Mouse (Mus musculus): ENCODE measurements around the gene Scaf4.
A peak's percentile ranks its signal among the peaks of the same experiment; 100 is the strongest.
"Not testable (repeated sequence)": the region's sequence is repeated elsewhere in the genome, so short reads cannot be mapped to it uniquely, and the experiment has no call there.

Gene Scaf4

DNA sequence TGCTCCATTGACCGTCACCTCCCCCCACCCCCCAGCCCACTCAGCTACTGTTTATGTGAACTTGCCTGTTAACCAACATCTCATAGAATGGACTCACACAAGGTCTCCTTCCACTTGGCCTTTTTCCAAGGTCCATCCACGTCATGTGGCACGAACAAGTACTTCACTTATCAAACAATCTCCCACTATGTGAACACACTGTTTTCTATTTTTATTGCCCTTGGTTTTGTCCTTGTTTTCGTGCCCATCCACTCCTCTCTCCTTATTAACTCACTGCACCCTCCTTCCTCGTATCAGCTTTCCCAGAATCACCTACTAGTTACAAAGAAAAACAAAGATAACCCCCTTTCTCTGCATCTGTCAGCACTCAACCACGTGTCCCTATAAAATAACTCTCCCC, 49.7 kb downstream of the Scaf4 start:
- Histone ChIP-seq H3K36me3 (ENCODE audit: control insufficient read depth, insufficient read depth, low read length, poor library complexity, severe bottlenecking) (peaks cover 7% of the 10 kb centered on the region; the same call in 1 of the 2 replicates), H3K27me3 (ENCODE audit: control insufficient read depth, insufficient read depth, low read length, poor library complexity, severe bottlenecking) (no peaks in the 10 kb centered on the region)
- DNase-seq (ENCODE audit: low read depth, low spot score): no peak

GRCm38 (mm10) chr16:90233702-90234101, 50.6 kb downstream of the Scaf4 start:
- Histone ChIP-seq H3K36me3 (ENCODE audit: control insufficient read depth, insufficient read depth, low read length, poor library complexity, severe bottlenecking) (peaks cover 7% of the 10 kb centered on the region), H3K27me3 (ENCODE audit: control insufficient read depth, insufficient read depth, low read length, poor library complexity, severe bottlenecking) (no peaks in the 10 kb centered on the region)
- no peak for DNase-seq (ENCODE audit: low read depth, low spot score)

GRCm38 (mm10) chr16:90231302-90231701, 53.0 kb downstream of the Scaf4 start:
- Histone ChIP-seq H3K36me3 (ENCODE audit: control insufficient read depth, insufficient read depth, low read length, poor library complexity, severe bottlenecking) (peaks cover 10% of the 10 kb centered on the region), H3K27me3 (ENCODE audit: control insufficient read depth, insufficient read depth, low read length, poor library complexity, severe bottlenecking) (no peaks in the 10 kb centered on the region)
- DNase-seq (ENCODE audit: low read depth, low spot score): no peak

DNA sequence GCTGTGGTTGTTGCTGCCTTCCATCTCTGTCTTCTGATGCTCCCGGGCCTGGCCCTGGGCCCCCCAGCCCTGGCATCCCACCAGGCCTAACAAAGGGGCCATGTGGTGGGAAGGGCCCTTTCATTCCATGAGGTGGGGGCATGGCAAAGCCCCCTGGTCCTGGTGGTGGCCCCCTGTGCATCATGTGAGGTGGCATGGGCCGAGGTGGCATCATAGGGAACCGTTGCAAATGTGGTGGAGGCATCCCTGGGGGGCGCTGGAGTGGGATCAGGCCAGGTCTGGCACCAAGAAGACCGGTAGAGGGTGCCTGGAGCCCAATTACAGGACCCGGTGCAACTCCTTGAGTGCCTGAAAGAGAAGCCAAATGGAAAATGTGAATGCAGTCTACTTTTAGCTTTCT, 54.4 kb downstream of the Scaf4 start:
- H3K27me3 ChIP-seq (ENCODE audit: control insufficient read depth, insufficient read depth, low read length, poor library complexity, severe bottlenecking): no peaks in the 10 kb centered on the region
- peaks cover 11% of the 10 kb centered on the region for H3K36me3 ChIP-seq (ENCODE audit: control insufficient read depth, insufficient read depth, low read length, poor library complexity, severe bottlenecking)
- DNase-seq (ENCODE audit: low read depth, low spot score): no peak

- DNase-seq (ENCODE audit: low read depth, low spot score): peak; percentile 15
- Histone ChIP-seq H3K36me3 (ENCODE audit: control insufficient read depth, insufficient read depth, low read length, poor library complexity, severe bottlenecking) (0 out of 2 replicates have a peak, but pooled peaks cover 2% of the 10 kb centered on the region), H3K27me3 (ENCODE audit: control insufficient read depth, insufficient read depth, low read length, poor library complexity, severe bottlenecking) (no peaks in the 10 kb centered on the region)
Observed at GRCm38 (mm10) chr16:90221441-90222070, 62.7 kb downstream of the Scaf4 start.

DNA sequence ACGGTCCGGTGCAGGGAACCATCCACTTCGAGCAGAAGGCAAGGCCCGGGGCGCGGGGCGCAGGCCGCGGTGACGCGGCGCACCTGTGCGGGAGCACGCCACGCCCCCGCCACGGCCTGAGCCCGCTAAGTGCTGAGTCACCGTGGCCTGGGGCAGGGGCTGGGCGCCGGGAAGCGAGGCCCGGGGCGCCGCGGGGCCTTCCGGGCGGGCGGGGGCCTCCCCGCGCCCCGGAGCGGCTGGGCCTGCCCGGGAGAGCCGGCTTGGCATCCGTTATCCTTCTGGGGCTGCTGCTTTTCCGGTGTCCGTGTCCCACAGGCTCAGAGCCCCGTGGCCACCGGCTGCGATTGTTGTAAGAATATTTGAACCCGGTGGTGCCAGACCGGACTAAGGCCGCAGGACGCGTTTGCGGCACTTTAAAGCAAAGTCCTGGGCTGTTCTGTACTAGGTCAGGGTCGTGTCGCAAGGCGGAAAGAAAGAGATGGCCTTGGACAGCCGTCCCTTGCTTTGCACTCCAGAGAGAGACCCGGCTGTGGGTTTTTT, 63.3 kb downstream of the Scaf4 start:
- H3K36me3 ChIP-seq (ENCODE audit: control insufficient read depth, insufficient read depth, low read length, poor library complexity, severe bottlenecking): 0 out of 2 replicates have a peak, but pooled peaks cover 2% of the 10 kb centered on the region
- no peak for DNase-seq (ENCODE audit: low read depth, low spot score)
- no peaks in the 10 kb centered on the region for H3K27me3 ChIP-seq (ENCODE audit: control insufficient read depth, insufficient read depth, low read length, poor library complexity, severe bottlenecking)

- H3K36me3 ChIP-seq (ENCODE audit: control insufficient read depth, insufficient read depth, low read length, poor library complexity, severe bottlenecking): 0 out of 2 replicates have a peak, but pooled peaks cover 2% of the 10 kb centered on the region
- DNase-seq (ENCODE audit: low read depth, low spot score): peak; percentile 96
- H3K27me3 ChIP-seq (ENCODE audit: control insufficient read depth, insufficient read depth, low read length, poor library complexity, severe bottlenecking): no peaks in the 10 kb centered on the region
Observed at GRCm38 (mm10) chr16:90220026-90220891, 64.0 kb downstream of the Scaf4 start, which contains the start of gene Sod1. Gene Sod1, plus strand, starts transcription at chr16:90220754.

DNA sequence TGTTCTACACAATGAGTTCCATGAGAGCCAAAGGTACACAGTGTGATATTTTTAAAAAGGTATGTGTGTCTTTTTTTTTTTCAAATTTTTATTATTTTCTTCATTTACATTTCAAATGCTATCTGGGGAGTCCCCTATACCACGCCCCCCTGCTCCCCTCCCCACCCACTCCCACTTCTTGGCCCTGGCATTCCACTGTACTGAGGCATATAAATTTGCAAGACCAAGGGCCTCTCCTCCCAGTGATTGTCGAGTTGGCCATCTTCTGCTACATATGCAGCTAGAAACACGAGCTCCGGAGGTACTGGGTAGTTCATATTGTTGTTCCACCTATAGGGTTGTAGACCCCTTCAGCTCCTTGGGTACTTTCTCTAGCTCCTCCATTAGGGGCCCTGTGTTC, 64.9 kb downstream of the Scaf4 start:
- H3K27me3 ChIP-seq (ENCODE audit: control insufficient read depth, insufficient read depth, low read length, poor library complexity, severe bottlenecking); H3K36me3 ChIP-seq (ENCODE audit: control insufficient read depth, insufficient read depth, low read length, poor library complexity, severe bottlenecking); DNase-seq (ENCODE audit: low read depth, low spot score): not testable (repeated sequence)

GRCm38 (mm10) chr16:90217926-90218325, 66.4 kb downstream of the Scaf4 start:
- no peaks in the 10 kb centered on the region for H3K36me3 ChIP-seq (ENCODE audit: control insufficient read depth, insufficient read depth, low read length, poor library complexity, severe bottlenecking)
- DNase-seq (ENCODE audit: low read depth, low spot score): no peak
- no peaks in the 10 kb centered on the region for H3K27me3 ChIP-seq (ENCODE audit: control insufficient read depth, insufficient read depth, low read length, poor library complexity, severe bottlenecking)

DNA sequence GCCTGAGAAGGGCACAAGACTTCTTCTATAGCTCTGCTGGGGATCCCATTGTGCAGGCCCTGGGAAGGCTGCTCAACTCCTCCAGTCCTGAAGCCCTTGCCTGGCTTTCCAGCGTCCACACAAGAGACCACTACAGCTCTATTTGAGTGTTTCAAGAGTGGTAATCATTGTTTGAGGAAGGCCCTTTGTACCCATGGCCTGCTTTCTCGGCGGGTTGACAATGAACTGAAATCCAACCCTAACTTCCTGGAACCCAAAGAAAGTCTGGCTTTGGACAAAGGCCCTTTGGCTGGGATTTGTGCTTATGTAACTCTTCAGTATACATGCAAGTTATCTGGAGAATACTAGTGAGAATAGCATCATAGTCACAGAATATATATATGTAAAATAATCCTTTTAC, 66.9 kb downstream of the Scaf4 start:
- no peak for DNase-seq (ENCODE audit: low read depth, low spot score)
- Histone ChIP-seq H3K27me3 (ENCODE audit: control insufficient read depth, insufficient read depth, low read length, poor library complexity, severe bottlenecking) (no peaks in the 10 kb centered on the region), H3K36me3 (ENCODE audit: control insufficient read depth, insufficient read depth, low read length, poor library complexity, severe bottlenecking) (no peaks in the 10 kb centered on the region)

DNA sequence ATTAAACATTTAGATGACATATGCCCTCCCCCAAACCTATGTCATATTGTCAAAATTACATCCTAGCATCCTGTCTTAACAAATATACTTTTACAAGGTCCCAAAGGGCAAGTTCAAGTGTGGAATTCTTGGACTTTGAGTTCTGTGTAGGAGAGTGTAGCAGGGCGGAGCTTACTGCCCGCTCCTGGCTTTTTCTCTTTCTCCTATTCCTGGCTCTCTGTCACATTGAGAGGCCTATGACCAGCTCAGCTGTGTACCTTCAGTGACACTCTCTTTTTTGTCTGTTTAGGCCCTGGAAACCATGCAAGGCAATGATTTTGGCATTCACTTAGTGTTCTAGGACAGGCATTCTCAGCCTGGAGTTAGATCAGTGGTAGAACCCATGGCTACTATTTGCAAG, 67.9 kb downstream of the Scaf4 start:
- DNase-seq (ENCODE audit: low read depth, low spot score): no peak

DNA sequence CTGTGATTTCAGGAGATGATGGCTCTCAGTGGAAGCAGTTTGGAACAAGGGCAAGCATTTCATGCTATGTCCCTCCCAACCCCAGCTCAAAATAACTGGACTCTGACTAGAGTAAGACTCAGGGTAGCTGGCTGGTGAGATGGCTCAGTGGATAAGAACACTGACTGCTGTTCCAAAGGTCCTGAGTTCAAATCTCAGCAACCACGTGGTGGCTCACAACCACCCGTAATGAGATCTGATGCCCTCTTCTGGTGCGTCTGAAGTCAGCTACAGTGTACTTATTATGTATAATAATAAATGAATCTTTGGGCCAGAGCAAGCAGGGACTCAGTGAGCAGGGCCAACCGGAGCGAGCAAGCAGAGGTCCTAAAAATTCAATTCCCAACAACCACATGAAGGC, 68.4 kb downstream of the Scaf4 start:
- H3K27me3 ChIP-seq (ENCODE audit: control insufficient read depth, insufficient read depth, low read length, poor library complexity, severe bottlenecking); H3K36me3 ChIP-seq (ENCODE audit: control insufficient read depth, insufficient read depth, low read length, poor library complexity, severe bottlenecking); DNase-seq (ENCODE audit: low read depth, low spot score): not testable (repeated sequence)

More for the DNA sequence above, 67.9 kb downstream of the Scaf4 start:
- no peaks in the 10 kb centered on the region for H3K36me3 ChIP-seq (ENCODE audit: control insufficient read depth, insufficient read depth, low read length, poor library complexity, severe bottlenecking)
- H3K27me3 ChIP-seq (ENCODE audit: control insufficient read depth, insufficient read depth, low read length, poor library complexity, severe bottlenecking): no peaks in the 10 kb centered on the region

DNA sequence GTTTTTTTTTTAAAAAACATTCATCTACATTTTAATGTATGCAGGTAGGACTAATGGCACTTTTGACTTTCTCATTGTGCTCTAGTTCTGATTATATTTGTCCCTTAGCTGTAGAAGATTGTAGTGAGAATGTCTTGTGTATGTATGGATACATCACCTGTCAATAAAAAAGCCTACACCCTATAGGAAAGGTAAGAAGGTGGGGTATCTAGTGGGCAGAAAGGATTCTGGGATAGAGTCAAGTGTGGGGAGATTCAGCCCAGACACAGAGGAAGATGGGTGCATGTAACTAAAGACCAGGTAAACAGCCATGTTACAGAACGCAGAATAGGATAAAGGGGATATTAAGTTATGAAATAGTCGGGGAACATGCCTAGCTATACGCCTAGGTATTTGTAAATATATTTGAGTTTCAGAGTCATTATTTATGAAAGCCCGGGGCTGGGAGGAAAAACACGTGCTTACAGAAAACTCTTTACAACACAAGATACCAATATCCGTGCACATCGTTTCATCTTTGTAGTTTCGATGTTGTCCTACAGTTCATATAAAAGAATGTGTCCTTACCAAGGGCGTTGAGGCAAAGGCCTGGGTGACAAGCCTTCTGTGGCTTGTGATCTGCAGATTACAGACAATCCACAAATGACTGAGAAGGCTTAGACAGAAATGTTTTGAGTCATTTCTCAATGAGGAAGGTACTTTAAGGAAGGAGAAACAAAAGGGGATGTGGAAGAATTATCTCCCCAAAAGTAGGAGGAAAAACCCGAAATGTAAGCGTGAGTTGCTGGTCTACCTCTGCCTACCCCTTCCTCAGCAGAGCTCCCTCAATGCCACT, 69.4 kb downstream of the Scaf4 start:
- H3K36me3 ChIP-seq (ENCODE audit: control insufficient read depth, insufficient read depth, low read length, poor library complexity, severe bottlenecking): no peaks in the 10 kb centered on the region
- no peaks in the 10 kb centered on the region for H3K27me3 ChIP-seq (ENCODE audit: control insufficient read depth, insufficient read depth, low read length, poor library complexity, severe bottlenecking)
- DNase-seq (ENCODE audit: low read depth, low spot score): no peak

- Histone ChIP-seq H3K36me3 (ENCODE audit: control insufficient read depth, insufficient read depth, low read length, poor library complexity, severe bottlenecking) (no peaks in the 10 kb centered on the region), H3K27me3 (ENCODE audit: control insufficient read depth, insufficient read depth, low read length, poor library complexity, severe bottlenecking) (no peaks in the 10 kb centered on the region)
- no peak for DNase-seq (ENCODE audit: low read depth, low spot score)
Observed at GRCm38 (mm10) chr16:90213477-90214339, 70.6 kb downstream of the Scaf4 start.
